Mouse (Mus musculus) heart, embryonic 15.5 days (tissue): ENCODE data around the gene Olfr1315-ps1. TPM values are rescaled to one million over a fixed set of nuclear protein-coding genes. Genes with fewer than 3 reads are reported as not detected.

ENCODE experiments used
- ATAC-seq: fragments of 200-750 bp; cut with Nextera tagmentation; replicated peaks from 2 replicates; pipeline ENCODE4 v1.8.0; 2017; ENCODE audit warnings: low read depth, moderate TSS enrichment; ENCODE audit not compliant: insufficient number of reproducible peaks, insufficient read depth, low FRiP score
- H3K27ac ChIP-seq: fragments of 300-500 bp; sonication (generic); 2 replicates; pipeline ENCODE4 v1.5.1; 2015; ENCODE audit warnings: mild to moderate bottlenecking, inconsistent platforms
- H3K27me3 ChIP-seq: fragments of 300-500 bp; sonication (generic); 2 replicates; pipeline ENCODE4 v1.6.1; 2015; ENCODE audit warnings: inconsistent platforms
- H3K36me3 ChIP-seq: fragments of 300-500 bp; sonication (generic); 2 replicates; pipeline ENCODE4 v1.6.1; 2015; ENCODE audit warnings: mild to moderate bottlenecking, inconsistent platforms
- H3K4me1 ChIP-seq: fragments of 300-500 bp; sonication (generic); replicated peaks from 2 replicates; pipeline ENCODE4 v1.6.1; 2015; ENCODE audit warnings: inconsistent platforms
- H3K4me2 ChIP-seq: fragments of 300-500 bp; sonication (generic); 2 replicates; pipeline ENCODE4 v1.6.1; 2015; ENCODE audit warnings: inconsistent platforms, mild to moderate bottlenecking, moderate library complexity
- H3K4me3 ChIP-seq: fragments of 300-500 bp; sonication (generic); 2 replicates; pipeline ENCODE4 v1.5.1; 2015; ENCODE audit warnings: mild to moderate bottlenecking, inconsistent platforms
- H3K9ac ChIP-seq: fragments of 300-500 bp; sonication (generic); 2 replicates; pipeline ENCODE4 v1.6.1; 2015; ENCODE audit warnings: mild to moderate bottlenecking, inconsistent platforms
- H3K9me3 ChIP-seq: fragments of 300-500 bp; sonication (generic); replicated peaks from 2 replicates; pipeline ENCODE4 v1.6.1; 2016; ENCODE audit warnings: inconsistent platforms
- WGBS: fragments of 180-500 bp; shearing (Covaris S2); methylation state at CpG from one replicate; pipeline ENCODE4 v1.1.7; 2015; ENCODE audit warnings: mixed read lengths; 5-methylcytosine and 5-hydroxymethylcytosine counted together
- polyA plus RNA-seq: library from polyadenylated mRNA; unstranded; fragments of >200 nt; fragmentation: Nextera tagmentation; extraction: Ambion mirVana; gene quantifications from 2 replicates; pipeline ENCODE4 v1.2.1, GENCODE M21; 2015

Olfr1315-ps1 gene
- not detected in 2 replicates for polyA plus RNA-seq

- no peaks in the 10 kb centered on the region for H3K4me1 ChIP-seq
- no peak within 1 kb of the TSS for H3K9ac ChIP-seq
- no peaks in the 10 kb centered on the region for H3K9me3 ChIP-seq
- H3K36me3 ChIP-seq = no peaks in the 10 kb centered on the region
- WGBS = 61% methylated on average over 1 of the region's 1 CpGs
- H3K4me3 ChIP-seq = no peak within 1 kb of the TSS
- ATAC-seq = no peak
- H3K4me2 ChIP-seq = no peak within 1 kb of the TSS
- H3K27me3 ChIP-seq = no peaks in the 10 kb centered on the region
- no peak within 1 kb of the TSS for H3K27ac ChIP-seq
These were observed at the start of gene Olfr1315-ps1 for GRCm38 (mm10) chr2:112115340-112115739. Gene Olfr1315-ps1, minus strand, starts transcription at chr2:112115440.

GRCm38 (mm10) chr2:112153898-112154297 lies 38.7 kb upstream of the Olfr1315-ps1 start, which contains the start of gene Olfr1318:
Gene Olfr1318, plus strand, starts transcription at chr2:112154198.
- Histone ChIP-seq H3K36me3 (no peaks in the 10 kb centered on the region), H3K27me3 (no peaks in the 10 kb centered on the region), H3K9me3 (no peaks in the 10 kb centered on the region), H3K9ac (no peak within 1 kb of the TSS), H3K4me3 (no peak within 1 kb of the TSS), H3K4me2 (no peak within 1 kb of the TSS), H3K4me1 (no peaks in the 10 kb centered on the region), H3K27ac (no peak within 1 kb of the TSS)
- no peak for ATAC-seq

- Histone ChIP-seq H3K9ac (no peak within 1 kb of the TSS), H3K9me3 (no peaks in the 10 kb centered on the region), H3K4me2 (no peak within 1 kb of the TSS), H3K27ac (no peak within 1 kb of the TSS), H3K36me3 (no peaks in the 10 kb centered on the region), H3K27me3 (no peaks in the 10 kb centered on the region), H3K4me3 (no peak within 1 kb of the TSS), H3K4me1 (no peaks in the 10 kb centered on the region)
- 69% methylated on average over 2 of the region's 2 CpGs for WGBS
- no peak for ATAC-seq
These were observed 24.8 kb upstream of the Olfr1315-ps1 start, which contains the start of gene Olfr1317 for GRCm38 (mm10) chr2:112140029-112140428. Gene Olfr1317, plus strand, starts transcription at chr2:112140329.

GRCm38 (mm10) chr2:112134877-112135276 lies 19.6 kb upstream of the Olfr1315-ps1 start, which contains the start of gene Olfr1316:
Gene Olfr1316, minus strand, starts transcription at chr2:112134977.
- 87% methylated on average over 2 of the region's 2 CpGs for WGBS
- no peak within 1 kb of the TSS for H3K9ac ChIP-seq
- H3K27me3 ChIP-seq = no peaks in the 10 kb centered on the region
- H3K4me2 ChIP-seq = no peak within 1 kb of the TSS
- no peaks in the 10 kb centered on the region for H3K4me1 ChIP-seq
- H3K36me3 ChIP-seq = no peaks in the 10 kb centered on the region
- H3K9me3 ChIP-seq = no peaks in the 10 kb centered on the region
- ATAC-seq = no peak
- H3K4me3 ChIP-seq = no peak within 1 kb of the TSS
- H3K27ac ChIP-seq = no peak within 1 kb of the TSS

GRCm38 (mm10) chr2:112096681-112097080 lies 18.6 kb downstream of the Olfr1315-ps1 start, which contains the start of gene Olfr1314:
Gene Olfr1314, minus strand, starts transcription at chr2:112096781.
- no peak within 1 kb of the TSS for H3K9ac ChIP-seq
- H3K4me2 ChIP-seq = no peak within 1 kb of the TSS
- no peak within 1 kb of the TSS for H3K27ac ChIP-seq
- ATAC-seq = no peak
- no peaks in the 10 kb centered on the region for H3K9me3 ChIP-seq
- H3K36me3 ChIP-seq = no peaks in the 10 kb centered on the region
- H3K27me3 ChIP-seq = no peaks in the 10 kb centered on the region
- H3K4me1 ChIP-seq = no peaks in the 10 kb centered on the region
- no peak within 1 kb of the TSS for H3K4me3 ChIP-seq

GRCm38 (mm10) chr2:112077743-112078142 lies 37.5 kb downstream of the Olfr1315-ps1 start, which contains the start of gene Olfr1313:
Gene Olfr1313, minus strand, starts transcription at chr2:112077843.
- ATAC-seq = no peak
- Histone ChIP-seq H3K36me3 (no peaks in the 10 kb centered on the region), H3K9me3 (no peaks in the 10 kb centered on the region), H3K4me2 (no peak within 1 kb of the TSS), H3K9ac (no peak within 1 kb of the TSS), H3K4me1 (no peaks in the 10 kb centered on the region), H3K27me3 (no peaks in the 10 kb centered on the region), H3K27ac (no peak within 1 kb of the TSS), H3K4me3 (no peak within 1 kb of the TSS)

Other genes starting within 250 kb of the Olfr1315-ps1 start
- gene Olfr1305, start 238.3 kb downstream of the Olfr1315-ps1 start, polyA plus RNA-seq = not detected in 2 replicates
- not detected in 2 replicates for gene Olfr1306, start 199.2 kb downstream of the Olfr1315-ps1 start, polyA plus RNA-seq
- gene Olfr1307, start 166.0 kb downstream of the Olfr1315-ps1 start, polyA plus RNA-seq = not detected in 2 replicates
- gene Olfr1308, start 150.5 kb downstream of the Olfr1315-ps1 start, polyA plus RNA-seq = not detected in 2 replicates
- not detected in 2 replicates for gene Olfr1309, start 125.2 kb downstream of the Olfr1315-ps1 start, polyA plus RNA-seq
- not detected in 2 replicates for gene Olfr1310, start 102.7 kb downstream of the Olfr1315-ps1 start, polyA plus RNA-seq
- not detected in 2 replicates for gene Olfr1311, start 91.0 kb downstream of the Olfr1315-ps1 start, polyA plus RNA-seq
- not detected in 2 replicates for gene Olfr1312, start 65.2 kb downstream of the Olfr1315-ps1 start, polyA plus RNA-seq
- not detected in 2 replicates for gene Olfr1313, start 37.6 kb downstream of the Olfr1315-ps1 start, polyA plus RNA-seq
- not detected in 2 replicates for gene Olfr1314, start 18.7 kb downstream of the Olfr1315-ps1 start, polyA plus RNA-seq
- not detected in 2 replicates for gene Olfr1316, start 19.5 kb upstream of the Olfr1315-ps1 start, polyA plus RNA-seq
- not detected in 2 replicates for gene Olfr1317, start 24.9 kb upstream of the Olfr1315-ps1 start, polyA plus RNA-seq
- not detected in 2 replicates for gene Olfr1318, start 38.8 kb upstream of the Olfr1315-ps1 start, polyA plus RNA-seq
- gene Lpcat4, start 124.0 kb upstream of the Olfr1315-ps1 start, polyA plus RNA-seq = 10.4 and 11.9 TPM in 2 replicates
- not detected in 2 replicates for gene Nutm1, start 143.9 kb upstream of the Olfr1315-ps1 start, polyA plus RNA-seq
- gene Nop10, start 146.5 kb upstream of the Olfr1315-ps1 start, polyA plus RNA-seq = 159 and 160 TPM in 2 replicates
- 9.6 and 11.4 TPM in 2 replicates for gene Slc12a6, start 150.4 kb upstream of the Olfr1315-ps1 start, polyA plus RNA-seq
- not detected in 2 replicates for gene Gm21985, start 150.9 kb upstream of the Olfr1315-ps1 start, polyA plus RNA-seq